ENCODE assay signal across 8 mouse cellular contexts in genomic region chr7:45015957-45016612, GRCm38 (mm10). TPM values are rescaled to one million over a fixed set of nuclear protein-coding genes. Genes with fewer than 3 reads are reported as not detected.
A peak's percentile ranks its signal among the peaks of the same experiment; 100 is the strongest.
DNase-seq lines count a peak whose midpoint lies in the region; ATAC-seq and TF ChIP-seq lines count a peak whose summit lies in the region.

Gene Scaf1, minus strand, starts transcription at chr7:45016363.

- peak within 1 kb of the TSS; percentile 99 for H3K4me3 ChIP-seq in E14TG2a.4 (replicated peaks; ENCODE audit: low read length)
- H3K4me3 ChIP-seq in forebrain, embryonic 12.5 days (replicated peaks): peak within 1 kb of the TSS; percentile 95
- H3K4me3 ChIP-seq in heart, postnatal 0 days (ENCODE audit: low read depth, low read length): peak within 1 kb of the TSS; percentile 95
- H3K4me3 ChIP-seq in liver, embryonic 16.5 days (ENCODE audit: low read depth, low read length): peak within 1 kb of the TSS; percentile 98
- peak within 1 kb of the TSS; percentile 80 for H3K4me3 ChIP-seq in neural tube, embryonic 13.5 days
- peak within 1 kb of the TSS; percentile 86 for H3K4me3 ChIP-seq in testis, adult 2 months (ENCODE audit: control insufficient read depth, low read depth, low read length)

- H3K27me3 ChIP-seq in E14TG2a.4 (ENCODE audit: insufficient read depth, low read length): no peaks in the 10 kb centered on the region; the same call in 1 of the 2 replicates
- H3K27me3 ChIP-seq in forebrain, embryonic 12.5 days: peaks cover 24% of the 10 kb centered on the region
- no peaks in the 10 kb centered on the region for H3K27me3 ChIP-seq in heart, postnatal 0 days (ENCODE audit: control insufficient read depth, insufficient read depth, low read length)
- H3K27me3 ChIP-seq in liver, embryonic 16.5 days (ENCODE audit: control insufficient read depth, insufficient read depth, low read depth, low read length): peaks cover 3% of the 10 kb centered on the region; the same call in 1 of the 2 replicates
- no peaks in the 10 kb centered on the region for H3K27me3 ChIP-seq in neural tube, embryonic 13.5 days
- H3K27me3 ChIP-seq in testis, adult 2 months (ENCODE audit: control insufficient read depth, insufficient read depth, low read length): no peaks in the 10 kb centered on the region

- peaks cover 38% of the 10 kb centered on the region for H3K36me3 ChIP-seq in E14TG2a.4 (ENCODE audit: insufficient read depth, low read length)
- peaks cover 29% of the 10 kb centered on the region for H3K36me3 ChIP-seq in forebrain, embryonic 12.5 days (replicated peaks)
- peaks cover 34% of the 10 kb centered on the region for H3K36me3 ChIP-seq in heart, postnatal 0 days (replicated peaks; ENCODE audit: control insufficient read depth, insufficient read depth, low read length)
- H3K36me3 ChIP-seq in liver, embryonic 16.5 days (ENCODE audit: control insufficient read depth, insufficient read depth): peaks cover 12% of the 10 kb centered on the region
- peaks cover 25% of the 10 kb centered on the region for H3K36me3 ChIP-seq in neural tube, embryonic 13.5 days
- H3K36me3 ChIP-seq in testis, adult 2 months (ENCODE audit: control insufficient read depth, insufficient read depth, low read length): no peaks in the 10 kb centered on the region

- peak within 1 kb of the TSS; percentile 94 for H3K4me2 ChIP-seq in forebrain, embryonic 12.5 days
- peak within 1 kb of the TSS; percentile 85 for H3K4me2 ChIP-seq in heart, postnatal 0 days (ENCODE audit: low read depth, low read length)
- peak within 1 kb of the TSS; percentile 100 for H3K4me2 ChIP-seq in liver, embryonic 16.5 days (ENCODE audit: low read depth, low read length)
- H3K4me2 ChIP-seq in neural tube, embryonic 13.5 days: peak within 1 kb of the TSS; percentile 78

- peak; percentile 59; the same call in 1 of the 2 replicates for TF ChIP-seq EP300 in heart, postnatal 0 days (IDR thresholded peaks at IDR 0.05; ENCODE audit: low read depth)

- H3K9me3 ChIP-seq in E14TG2a.4 (ENCODE audit: low read length): no peaks in the 10 kb centered on the region
- H3K9me3 ChIP-seq in forebrain, embryonic 12.5 days: no peaks in the 10 kb centered on the region
- no peaks in the 10 kb centered on the region for H3K9me3 ChIP-seq in heart, postnatal 0 days (replicated peaks; ENCODE audit: control insufficient read depth, low read length)
- H3K9me3 ChIP-seq in liver, embryonic 16.5 days (replicated peaks; ENCODE audit: control insufficient read depth, low read length): no peaks in the 10 kb centered on the region
- no peaks in the 10 kb centered on the region for H3K9me3 ChIP-seq in neural tube, embryonic 13.5 days

- H3K27ac ChIP-seq in forebrain, embryonic 12.5 days: peak within 1 kb of the TSS; percentile 91
- peak within 1 kb of the TSS; percentile 100 for H3K27ac ChIP-seq in heart, postnatal 0 days (ENCODE audit: low read depth)
- peak within 1 kb of the TSS; percentile 99 for H3K27ac ChIP-seq in liver, embryonic 16.5 days (ENCODE audit: low read length)
- peak within 1 kb of the TSS; percentile 90 for H3K27ac ChIP-seq in neural tube, embryonic 13.5 days (replicated peaks)
- peak within 1 kb of the TSS; percentile 76 for H3K27ac ChIP-seq in testis, adult 2 months (ENCODE audit: control insufficient read depth, insufficient read depth, low read depth, low read length)

- no peak for TF ChIP-seq CTCF in E14TG2a.4 (conservative IDR thresholded peaks at IDR 0.05; ENCODE audit: low read length)
- TF ChIP-seq CTCF in heart, postnatal 0 days (IDR thresholded peaks at IDR 0.05; ENCODE audit: low read depth): no peak
- no peak for TF ChIP-seq CTCF in testis, adult 2 months (IDR thresholded peaks at IDR 0.05; ENCODE audit: control insufficient read depth, insufficient read depth, insufficient replicate concordance, low read depth, low read length)

- peak; percentile 97 for DNase-seq in c-Kit-positive CD71-positive TER-119-positive erythroid progenitor cells, embryonic 14.5 days (ENCODE audit: low spot score)
- peak; percentile 100 for DNase-seq in heart, postnatal 0 days (ENCODE audit: low spot score)
- peak; percentile 99 to 100 for DNase-seq in kidney, postnatal 4 days

- H3K4me1 ChIP-seq in E14TG2a.4 (replicated peaks; ENCODE audit: low read depth, low read length): peaks cover 67% of the 10 kb centered on the region
- peaks cover 28% of the 10 kb centered on the region for H3K4me1 ChIP-seq in forebrain, embryonic 12.5 days
- H3K4me1 ChIP-seq in heart, postnatal 0 days (ENCODE audit: control insufficient read depth, insufficient read depth): peaks cover 9% of the 10 kb centered on the region
- H3K4me1 ChIP-seq in liver, embryonic 16.5 days (ENCODE audit: control insufficient read depth, low read depth, low read length): peaks cover 46% of the 10 kb centered on the region
- peaks cover 51% of the 10 kb centered on the region for H3K4me1 ChIP-seq in neural tube, embryonic 13.5 days (replicated peaks)
- peaks cover 17% of the 10 kb centered on the region for H3K4me1 ChIP-seq in testis, adult 2 months (ENCODE audit: control insufficient read depth, insufficient read depth, low read length)

- under 1% methylated on average over 68 of the region's 69 CpGs for WGBS in forebrain, embryonic 12.5 days
- under 1% methylated on average over 68 of the region's 69 CpGs for WGBS in heart, postnatal 0 days
- WGBS in liver, embryonic 16.5 days (ENCODE audit: insufficient replicate concordance): under 1% methylated on average over 69 of the region's 69 CpGs
- under 1% methylated on average over 67 of the region's 69 CpGs for WGBS in neural tube, embryonic 13.5 days

- ATAC-seq in forebrain, embryonic 12.5 days (ENCODE audit: low FRiP score): peak; percentile 93
- peak; percentile 81 for ATAC-seq in heart, postnatal 0 days (ENCODE audit: insufficient read depth, low read depth)
- peak; percentile 81 for ATAC-seq in liver, embryonic 16.5 days (ENCODE audit: low read depth)
- ATAC-seq in neural tube, embryonic 13.5 days (ENCODE audit: low read depth): peak; percentile 94

- H3K9ac ChIP-seq in forebrain, embryonic 12.5 days: peak within 1 kb of the TSS; percentile 90
- H3K9ac ChIP-seq in heart, postnatal 0 days (replicated peaks; ENCODE audit: low read depth, low read length): peak within 1 kb of the TSS; percentile 96
- H3K9ac ChIP-seq in liver, embryonic 16.5 days (ENCODE audit: low read depth, low read length): peak within 1 kb of the TSS; percentile 99
- H3K9ac ChIP-seq in neural tube, embryonic 13.5 days: peak within 1 kb of the TSS; percentile 87

- TF ChIP-seq POLR2A in testis, adult 2 months (IDR thresholded peaks at IDR 0.05; ENCODE audit: control insufficient read depth, low read depth, low read length): peak; percentile 36; the same call in 1 of the 2 replicates

RNA-seq across cellular contexts. Expression of gene Scaf1, which starts in this region (rescaled TPM):
- polyA plus RNA-seq in forebrain, embryonic 12.5 days (2016; fragmentation: Nextera tagmentation; extraction: Ambion mirVana): 47.4 and 52.0 TPM in 2 replicates
- total RNA-seq in heart, postnatal 0 days (2014; rRNA removed; ENCODE audit: low replicate concordance): 37.8 and 38.9 TPM in 2 replicates
- polyA plus RNA-seq in heart, postnatal 0 days (2015; fragmentation: Nextera tagmentation; extraction: Ambion mirVana): 15.9 and 17.9 TPM in 2 replicates
- polyA plus RNA-seq in liver, embryonic 16.5 days (2015; fragmentation: Nextera tagmentation; extraction: Ambion mirVana): 9.8 and 9.9 TPM in 2 replicates
- polyA plus RNA-seq in neural tube, embryonic 13.5 days (2015; fragmentation: Nextera tagmentation; extraction: Ambion mirVana): 46.2 and 47.2 TPM in 2 replicates
- polyA plus RNA-seq in testis, adult 2 months (2012; rRNA removed): 25.1 and 27.4 TPM in 2 replicates

Comparison
In these comparisons a context has a peak if more than half of its experiments do, and no peak if none do; other contexts are left out.
1. Peak in every context shown above with its lines: DNase-seq, ATAC-seq, H3K4me3 ChIP-seq and H3K27ac ChIP-seq.